ENCODE assay signal across 12 mouse cellular contexts in the genomic region with DNA sequence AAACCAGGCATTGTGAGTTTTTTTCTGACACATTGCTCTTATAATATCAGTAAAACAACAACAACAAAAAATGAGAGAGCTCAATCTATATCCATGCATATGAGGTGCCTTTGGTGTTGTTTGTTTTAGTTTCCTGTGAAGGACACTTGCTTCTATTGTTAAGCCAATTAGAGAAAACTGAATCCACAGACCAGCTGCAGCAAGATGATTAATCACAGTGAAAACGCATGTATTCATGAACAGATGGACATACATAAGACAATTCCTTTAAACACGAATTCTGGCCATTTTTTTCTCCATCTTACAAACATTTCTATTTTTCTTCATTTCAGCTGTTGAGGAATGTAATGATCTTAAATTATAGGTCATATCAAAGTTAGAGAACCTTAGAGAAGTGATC.
"Had no signal": no experiment of that assay in that cellular context is flagged by ENCODE, and none has a peak within 500 bp of the region (broad histone marks: within the 10 kb centered on the region; RNA-seq: fewer than 3 reads in every experiment).

No protein-coding gene starts in this region.

- H3K27ac ChIP-seq: kidney, embryonic 15.5 days; left cerebral cortex, adult 2 months; liver, embryonic 13.5 days had no signal

- DNase-seq: kidney, adult 8-10 months; kidney, postnatal 10 days; kidney, postnatal 36 days; liver, embryonic 13.5 days; lung, adult 2 months; lung, postnatal 14 days; lung, postnatal 4 days; right cerebral cortex, postnatal 25 days; thymus, postnatal 25 days had no signal

- H3K27me3 ChIP-seq: kidney, embryonic 15.5 days; liver, embryonic 13.5 days had no signal

- H3K36me3 ChIP-seq: kidney, embryonic 15.5 days; liver, embryonic 13.5 days had no signal

- H3K4me3 ChIP-seq: kidney, embryonic 15.5 days; left cerebral cortex, adult 2 months; liver, embryonic 13.5 days had no signal

- H3K4me1 ChIP-seq: kidney, embryonic 15.5 days; liver, embryonic 13.5 days had no signal

- H3K9me3 ChIP-seq: kidney, embryonic 15.5 days; liver, embryonic 13.5 days had no signal

- H3K9ac ChIP-seq: kidney, embryonic 15.5 days; liver, embryonic 13.5 days had no signal

- H3K4me2 ChIP-seq: kidney, embryonic 15.5 days; liver, embryonic 13.5 days; midbrain, embryonic 11.5 days had no signal
